Mouse (Mus musculus) T-helper 2 cell (primary cell): ENCODE data around the gene Ttyh2.

Experiments used
- in situ Hi-C: fragments of 300-600 bp; cut with MboI, MseI; formaldehyde crosslinking; loops from one replicate; pipeline ENCODE4 v1.15.1; 2025; ENCODE audit warnings: high pct_unique_total_duplicates

The Ttyh2 gene

GRCm38 (mm10) chr11:114675341-114675825, at the start of gene Ttyh2:
Gene Ttyh2, plus strand, starts transcription at chr11:114675431.
- in situ Hi-C loops = loop anchor here (10.0 kb wide), 1 partner anchor 729 kb away; the partner anchor contains the start of gene Mrpl58

GRCm38 (mm10) chr11:114626071-114626690, 49.0 kb upstream of the Ttyh2 start:
- in situ Hi-C loops = no loop called here

- in situ Hi-C loops = no loop called here
These were observed 48.2 kb upstream of the Ttyh2 start for GRCm38 (mm10) chr11:114627036-114627435.

GRCm38 (mm10) chr11:114628032-114628431, 47.2 kb upstream of the Ttyh2 start:
- in situ Hi-C loops = no loop called here

- in situ Hi-C loops = loop anchor here (5.0 kb wide), 1 partner anchor 158 kb away; no protein-coding TSS in a partner anchor
These were observed 45.2 kb upstream of the Ttyh2 start for GRCm38 (mm10) chr11:114630044-114630443.

- in situ Hi-C loops = loop anchor here (5.0 kb wide), 1 partner anchor 160 kb away; no protein-coding TSS in a partner anchor
These were observed 43.0 kb upstream of the Ttyh2 start for GRCm38 (mm10) chr11:114632266-114632665.

- in situ Hi-C loops = loop anchor here (5.0 kb wide), 1 partner anchor 114 kb away; no protein-coding TSS in a partner anchor
These were observed 38.9 kb upstream of the Ttyh2 start for GRCm38 (mm10) chr11:114636292-114636691.

- in situ Hi-C loops = loop anchor here (5.0 kb wide), 1 partner anchor 115 kb away; no protein-coding TSS in a partner anchor
These were observed 38.3 kb upstream of the Ttyh2 start for GRCm38 (mm10) chr11:114636727-114637505.

- in situ Hi-C loops = loop anchor here (5.0 kb wide), 1 partner anchor 116 kb away; no protein-coding TSS in a partner anchor
These were observed 36.5 kb upstream of the Ttyh2 start for GRCm38 (mm10) chr11:114638647-114639290.

GRCm38 (mm10) chr11:114639681-114640103, 35.5 kb upstream of the Ttyh2 start:
- in situ Hi-C loops = loop anchor here (5.0 kb wide), 1 partner anchor 117 kb away; no protein-coding TSS in a partner anchor

GRCm38 (mm10) chr11:114640658-114641057, 34.6 kb upstream of the Ttyh2 start:
- in situ Hi-C loops = no loop called here

- in situ Hi-C loops = no loop called here
These were observed 34.1 kb upstream of the Ttyh2 start for GRCm38 (mm10) chr11:114641136-114641535.

- in situ Hi-C loops = no loop called here
These were observed 33.0 kb upstream of the Ttyh2 start for GRCm38 (mm10) chr11:114642184-114642583.

- in situ Hi-C loops = no loop called here
These were observed 32.3 kb upstream of the Ttyh2 start for GRCm38 (mm10) chr11:114642926-114643325.

GRCm38 (mm10) chr11:114644122-114644521, 31.1 kb upstream of the Ttyh2 start:
- in situ Hi-C loops = no loop called here

- in situ Hi-C loops = no loop called here
These were observed 25.7 kb upstream of the Ttyh2 start for GRCm38 (mm10) chr11:114649510-114649909.

GRCm38 (mm10) chr11:114652531-114652930, 22.7 kb upstream of the Ttyh2 start:
- in situ Hi-C loops = no loop called here

- in situ Hi-C loops = no loop called here
These were observed 21.6 kb upstream of the Ttyh2 start for GRCm38 (mm10) chr11:114653664-114654063.

- in situ Hi-C loops = no loop called here
These were observed 20.7 kb upstream of the Ttyh2 start for GRCm38 (mm10) chr11:114654552-114654951.

GRCm38 (mm10) chr11:114655350-114656008, 19.8 kb upstream of the Ttyh2 start:
- in situ Hi-C loops = no loop called here

- in situ Hi-C loops = no loop called here
These were observed 18.1 kb upstream of the Ttyh2 start for GRCm38 (mm10) chr11:114656994-114657644.
